Mouse (Mus musculus) ovary, postnatal 14 days (tissue): ENCODE measurements at regions not wholly inside any gene's neighbourhood (a gene's known extent, or its start where the extent isn't known, plus 50 kb on each side); places are given as distances from the start of the nearest gene placed in this dataset.

ENCODE experiments used
- DNase-seq: peaks from one replicate; pipeline ENCODE4 v3.0.0; 2022; ENCODE audit warnings: low spot score

GRCm38 (mm10) chr8:109155489-109155888 is 338.3 kb upstream of the Pmfbp1 start:
- peak; percentile 4 for DNase-seq

DNA sequence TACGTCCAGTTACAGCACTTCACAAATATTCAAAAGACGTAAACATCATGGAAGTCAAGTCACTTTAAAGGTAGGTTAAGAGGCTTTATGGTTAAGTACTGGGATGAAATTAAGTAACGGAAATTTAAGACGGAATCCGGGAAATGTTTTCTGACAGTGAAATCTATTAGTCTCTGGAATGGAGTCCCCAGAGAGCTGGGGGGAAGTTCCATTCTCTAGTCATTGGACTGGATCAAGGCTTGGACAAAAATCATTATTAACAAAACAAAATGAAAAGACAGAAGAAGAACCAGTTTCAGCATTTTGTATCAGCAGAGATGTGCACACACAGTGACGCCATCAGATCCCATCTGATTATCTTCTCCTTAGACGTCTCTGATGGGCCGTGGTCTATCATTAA is 337.8 kb upstream of the Pmfbp1 start:
- no peak for DNase-seq

GRCm38 (mm10) chr8:109172701-109173100 is 321.1 kb upstream of the Pmfbp1 start:
- no peak for DNase-seq

GRCm38 (mm10) chr8:109185558-109186198 is 308.1 kb upstream of the Pmfbp1 start:
- DNase-seq, result peak; percentile 56

- no peak for DNase-seq
These were observed 306.2 kb upstream of the Pmfbp1 start for GRCm38 (mm10) chr8:109187617-109188016.

DNA sequence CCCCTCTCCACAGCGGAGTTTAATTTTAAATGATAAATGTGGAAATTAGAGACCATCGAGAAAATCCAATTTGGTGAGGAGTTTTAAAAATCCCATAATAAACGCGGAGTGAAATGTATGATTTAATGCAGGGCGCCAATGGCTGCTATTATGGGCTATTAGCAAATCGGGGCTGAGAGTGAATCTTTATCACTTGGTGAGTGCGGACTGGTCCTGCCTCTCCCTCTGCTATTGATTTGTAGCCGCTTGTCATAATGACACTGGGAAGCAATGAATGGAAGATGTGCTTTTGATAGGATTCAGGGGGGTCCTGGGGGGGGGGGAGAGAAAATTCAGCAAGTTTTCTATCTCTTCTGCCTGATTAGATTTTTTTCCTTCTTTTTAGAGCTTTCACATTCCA is 279.6 kb upstream of the Pmfbp1 start:
- no peak for DNase-seq

DNA sequence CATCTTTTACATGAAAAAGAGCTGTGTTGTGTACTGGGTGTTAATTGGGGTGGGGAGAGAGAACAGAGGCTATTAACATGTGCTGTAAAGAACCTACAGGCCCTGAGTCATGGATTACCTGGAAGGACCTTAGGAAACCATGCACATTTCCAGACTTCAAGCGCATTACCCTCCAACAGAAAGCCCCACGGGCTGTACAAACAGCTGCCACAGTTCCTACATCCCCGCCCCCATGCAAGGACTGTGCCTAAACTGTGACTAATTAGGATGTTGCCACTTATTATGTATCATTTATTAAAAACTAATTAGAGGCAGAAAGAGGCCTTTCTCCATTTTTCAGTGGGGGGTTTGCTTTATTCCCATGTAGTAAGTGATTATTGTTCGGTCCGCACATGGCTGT is 277.5 kb upstream of the Pmfbp1 start:
- no peak for DNase-seq

DNA sequence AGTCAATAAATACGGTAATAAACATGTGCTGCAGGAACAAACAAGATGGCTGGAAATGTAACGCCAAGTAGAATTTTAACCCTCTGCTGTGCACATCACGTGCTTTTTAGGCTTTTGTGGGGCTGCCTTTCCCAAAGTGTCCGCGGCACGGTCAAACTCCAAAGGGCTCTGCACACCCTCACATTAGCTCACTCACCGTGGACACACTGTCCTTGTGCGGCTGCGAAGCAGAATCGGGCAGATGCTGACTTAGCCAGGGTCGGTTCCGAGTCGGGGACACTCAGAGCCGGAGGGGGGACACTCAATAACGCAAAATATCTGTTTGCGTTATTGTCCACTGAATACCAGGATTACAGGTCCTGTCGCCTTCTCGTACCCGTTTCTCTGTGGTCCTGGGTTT is 276.5 kb upstream of the Pmfbp1 start:
- DNase-seq, result no peak

DNA sequence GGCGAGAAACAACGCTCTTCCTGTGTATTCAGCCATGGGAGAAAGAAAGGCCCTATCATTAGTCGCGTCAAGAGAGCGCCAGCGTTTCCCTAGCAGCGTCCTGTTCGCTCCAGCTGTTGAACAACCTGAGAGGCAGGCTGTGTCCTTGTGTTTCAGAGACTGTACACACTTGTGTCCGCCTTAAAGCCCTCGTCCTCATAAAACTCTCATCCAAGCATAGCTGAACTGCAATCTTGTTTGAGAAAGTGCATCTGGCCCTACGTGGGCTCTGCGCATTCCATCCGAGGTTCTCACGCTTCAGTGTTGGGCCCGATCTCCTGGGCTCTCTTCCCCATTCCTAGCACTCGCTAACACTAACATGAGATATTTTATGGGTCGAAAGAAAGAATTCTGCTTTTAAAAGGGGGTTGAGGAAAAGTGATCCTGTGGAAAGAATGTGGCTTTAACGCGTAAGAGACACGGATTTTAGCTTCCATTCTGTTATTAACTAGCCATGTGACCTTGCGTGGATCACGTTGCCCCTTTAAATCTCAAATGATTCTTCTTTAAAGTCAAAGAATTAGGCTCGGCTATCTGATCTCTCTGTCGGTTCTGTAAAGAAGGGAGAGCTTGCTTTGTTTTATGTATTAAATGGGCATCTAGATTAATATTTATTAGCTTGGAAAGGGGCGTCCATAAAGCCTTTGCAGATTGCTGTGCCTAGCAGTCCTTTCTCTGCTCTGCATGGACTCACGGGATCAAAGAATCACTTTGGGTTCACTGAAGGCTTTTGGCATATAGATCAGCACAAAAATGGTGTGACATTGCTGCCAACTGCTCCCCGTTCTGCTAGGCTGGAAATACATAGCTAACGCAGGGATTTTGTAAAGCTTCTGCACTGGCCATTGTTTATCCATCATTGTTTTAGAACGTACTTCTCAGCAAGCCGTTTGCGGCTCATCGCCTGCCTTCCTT is 261.3 kb upstream of the Pmfbp1 start:
- no peak for DNase-seq

GRCm38 (mm10) chr8:109245526-109245925 is 248.3 kb upstream of the Pmfbp1 start:
- no peak for DNase-seq

- DNase-seq, result no peak
These were observed 246.0 kb upstream of the Pmfbp1 start for GRCm38 (mm10) chr8:109247875-109248274.

DNA sequence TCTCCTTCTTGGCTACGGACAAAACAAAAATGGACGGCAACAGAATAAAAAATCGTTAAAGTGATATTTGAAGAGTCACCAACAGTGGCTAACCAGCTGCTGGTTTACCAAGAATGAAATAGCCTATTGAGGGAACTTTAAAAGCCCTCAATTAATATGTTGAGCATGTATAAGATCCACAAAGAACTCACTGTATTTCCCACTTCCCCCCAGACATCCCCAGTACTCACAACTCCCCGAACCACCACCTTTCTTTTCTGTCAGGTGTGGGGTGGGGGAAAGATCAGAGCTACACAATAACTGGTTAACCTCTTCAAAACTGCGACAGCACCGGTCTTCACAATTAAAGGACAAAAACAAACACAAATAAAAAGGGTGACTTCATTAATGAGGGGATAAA is 245.5 kb upstream of the Pmfbp1 start:
- DNase-seq, result no peak

DNA sequence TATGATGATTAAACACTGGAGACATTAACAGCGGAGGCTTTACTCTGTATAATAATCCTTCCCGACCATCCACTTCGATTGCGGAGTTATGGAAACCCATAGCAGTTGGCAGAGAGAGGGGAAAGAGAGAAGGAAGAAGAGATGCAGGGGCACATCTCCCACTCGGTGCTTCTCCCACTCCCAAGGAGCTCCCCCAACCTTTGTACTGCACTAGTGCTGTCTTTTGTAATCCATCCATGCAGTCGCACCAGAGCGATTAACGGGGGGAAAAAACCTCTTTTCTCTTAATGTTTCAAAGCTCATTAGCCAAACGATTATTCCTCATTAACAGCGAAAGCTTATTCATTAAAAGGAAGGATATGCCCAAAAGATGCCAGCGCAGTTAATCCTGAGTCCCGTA is 244.6 kb upstream of the Pmfbp1 start:
- DNase-seq, result no peak

GRCm38 (mm10) chr8:109249691-109250090 is 244.1 kb upstream of the Pmfbp1 start:
- DNase-seq, result no peak

- DNase-seq, result no peak
These were observed 243.3 kb upstream of the Pmfbp1 start for GRCm38 (mm10) chr8:109250551-109250950.

GRCm38 (mm10) chr8:109251360-109251798 is 242.4 kb upstream of the Pmfbp1 start:
- DNase-seq, result no peak

DNA sequence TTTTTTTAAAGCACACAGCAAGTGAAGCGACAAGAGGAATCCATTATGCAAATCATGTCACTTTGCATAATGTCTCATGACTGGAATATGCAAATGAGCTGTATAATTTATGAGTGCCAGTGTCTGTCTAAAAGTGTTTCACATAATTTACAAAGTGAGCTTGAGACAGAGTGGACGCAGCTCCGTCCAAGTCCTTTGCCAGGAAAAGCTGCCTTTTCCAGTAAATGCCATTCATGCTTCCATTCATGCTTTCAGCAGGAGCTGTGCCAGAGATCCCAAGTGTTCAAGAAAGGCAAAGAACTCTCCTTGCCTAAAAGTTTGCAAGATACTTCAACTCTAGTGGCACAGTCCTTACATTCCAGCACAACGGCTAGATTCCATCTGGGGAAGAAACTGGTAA is 241.4 kb upstream of the Pmfbp1 start:
- DNase-seq, result no peak

GRCm38 (mm10) chr8:109279129-109279528 is 214.7 kb upstream of the Pmfbp1 start:
- peak; percentile 22 for DNase-seq

GRCm38 (mm10) chr8:109280540-109280939 is 213.3 kb upstream of the Pmfbp1 start:
- no peak for DNase-seq

- no peak for DNase-seq
These were observed 212.2 kb upstream of the Pmfbp1 start for GRCm38 (mm10) chr8:109281598-109281997.

DNA sequence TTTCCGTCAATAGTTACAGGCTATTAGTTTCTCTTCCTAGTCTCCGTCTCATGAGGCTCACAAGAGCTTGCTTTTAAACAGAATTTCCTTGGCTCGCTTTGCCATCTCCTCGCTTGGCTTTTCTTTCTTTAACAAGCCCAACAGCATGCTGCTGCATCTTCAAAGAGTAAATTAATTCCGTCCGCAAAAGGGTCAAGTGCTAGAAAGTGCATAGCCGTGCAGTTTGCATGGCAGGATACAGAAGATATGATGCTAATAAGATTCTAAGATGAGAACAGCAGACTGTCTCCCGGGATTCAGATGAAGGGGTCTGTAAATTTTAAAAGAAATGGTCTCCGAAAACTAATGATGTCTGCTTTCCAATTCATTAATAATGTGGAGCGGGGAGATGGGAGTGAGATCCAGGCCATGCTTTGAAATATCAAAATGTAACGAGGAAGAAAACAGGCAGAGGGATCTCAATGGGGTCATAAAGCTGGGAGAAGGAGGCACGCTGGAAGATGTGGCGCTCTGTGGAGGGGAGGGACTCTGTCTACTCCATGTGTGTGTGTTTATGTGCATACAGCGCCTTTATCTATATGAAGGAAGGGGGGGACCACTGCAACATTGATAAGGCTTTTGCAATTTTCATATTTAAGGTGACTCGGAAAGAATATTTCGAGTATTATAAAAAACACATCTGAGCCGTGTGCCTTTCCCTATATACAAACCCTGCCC is 183.0 kb upstream of the Pmfbp1 start:
- no peak for DNase-seq

GRCm38 (mm10) chr8:109311484-109312210 is 182.2 kb upstream of the Pmfbp1 start:
- DNase-seq, result no peak
